Mouse (Mus musculus) forebrain, embryonic 13.5 days (tissue): ENCODE measurements at regions not wholly inside any gene's neighbourhood (a gene's known extent, or its start where the extent isn't known, plus 50 kb on each side); places are given as distances from the start of the nearest gene placed in this dataset.

ENCODE experiments used
- ATAC-seq: fragments of 200-750 bp; cut with Nextera tagmentation; 2 replicates; pipeline ENCODE4 v1.8.0; 2017
- H3K27ac ChIP-seq: fragments of 300-500 bp; sonication (generic); 2 replicates; pipeline ENCODE4 v1.5.1; 2015; ENCODE audit warnings: inconsistent platforms, mild to moderate bottlenecking, moderate library complexity
- H3K27me3 ChIP-seq: fragments of 300-500 bp; sonication (generic); 2 replicates; pipeline ENCODE4 v1.6.1; 2015; ENCODE audit warnings: mild to moderate bottlenecking, inconsistent platforms
- H3K36me3 ChIP-seq: fragments of 300-500 bp; sonication (generic); 2 replicates; pipeline ENCODE4 v1.6.1; 2015; ENCODE audit warnings: mild to moderate bottlenecking, inconsistent platforms; ENCODE audit not compliant: poor library complexity, severe bottlenecking
- H3K4me1 ChIP-seq: fragments of 300-500 bp; sonication (generic); 2 replicates; pipeline ENCODE4 v1.6.1; 2015; ENCODE audit warnings: inconsistent platforms
- H3K4me2 ChIP-seq: fragments of 300-500 bp; sonication (generic); 2 replicates; pipeline ENCODE4 v1.6.1; 2015; ENCODE audit warnings: inconsistent platforms, mild to moderate bottlenecking, moderate library complexity
- H3K4me3 ChIP-seq: fragments of 300-500 bp; sonication (generic); 2 replicates; pipeline ENCODE4 v1.5.1; 2015; ENCODE audit warnings: mild to moderate bottlenecking, inconsistent platforms
- H3K9ac ChIP-seq: fragments of 300-500 bp; sonication (generic); 2 replicates; pipeline ENCODE4 v1.6.1; 2015; ENCODE audit warnings: mild to moderate bottlenecking, inconsistent platforms
- H3K9me3 ChIP-seq: fragments of 300-500 bp; sonication (generic); replicated peaks from 2 replicates; pipeline ENCODE4 v1.6.1; 2016; ENCODE audit warnings: inconsistent platforms
- WGBS: fragments of 180-500 bp; shearing (Covaris S2); methylation state at CpG from one replicate; pipeline ENCODE4 v1.1.7; 2015; 5-methylcytosine and 5-hydroxymethylcytosine counted together

GRCm38 (mm10) chr1:76075685-76076455 is 529.8 kb downstream of the Slc4a3 start:
- Histone ChIP-seq H3K27ac (peak overlapping the region; percentile 61; the same call in 1 of the 2 replicates), H3K36me3 (no peaks in the 10 kb centered on the region), H3K27me3 (no peaks in the 10 kb centered on the region), H3K4me3 (no peak overlapping the region), H3K9ac (no peak overlapping the region), H3K4me1 (peaks cover 29% of the 10 kb centered on the region), H3K9me3 (no peaks in the 10 kb centered on the region), H3K4me2 (peak overlapping the region; percentile 44)
- ATAC-seq = 0 out of 2 replicates have a peak, but pooled peaks have one; percentile 38
- WGBS = 10% methylated on average over 10 of the region's 10 CpGs

- 83% methylated on average over 6 of the region's 6 CpGs for WGBS
- Histone ChIP-seq H3K27ac (no peak overlapping the region), H3K4me3 (no peak overlapping the region), H3K9ac (no peak overlapping the region), H3K9me3 (no peaks in the 10 kb centered on the region), H3K27me3 (no peaks in the 10 kb centered on the region), H3K4me2 (no peak overlapping the region), H3K4me1 (peaks cover 16% of the 10 kb centered on the region), H3K36me3 (no peaks in the 10 kb centered on the region)
- no peak for ATAC-seq
Measured at GRCm38 (mm10) chr1:76080241-76080640, 534.2 kb downstream of the Slc4a3 start.

GRCm38 (mm10) chr1:76081700-76082099 is 535.6 kb downstream of the Slc4a3 start:
- WGBS = 47% methylated on average over 4 of the region's 4 CpGs
- Histone ChIP-seq H3K9ac (no peak overlapping the region), H3K4me1 (peaks cover 8% of the 10 kb centered on the region), H3K9me3 (no peaks in the 10 kb centered on the region), H3K27me3 (no peaks in the 10 kb centered on the region), H3K27ac (no peak overlapping the region), H3K4me3 (no peak overlapping the region), H3K36me3 (no peaks in the 10 kb centered on the region), H3K4me2 (no peak overlapping the region)
- no peak for ATAC-seq

- no peaks in the 10 kb centered on the region for H3K9me3 ChIP-seq
- H3K4me1 ChIP-seq = 0 out of 2 replicates have a peak, but pooled peaks cover 3% of the 10 kb centered on the region
- WGBS = 96% methylated on average over 3 of the region's 3 CpGs
- H3K27me3 ChIP-seq = no peaks in the 10 kb centered on the region
- no peak overlapping the region for H3K4me3 ChIP-seq
- H3K36me3 ChIP-seq = no peaks in the 10 kb centered on the region
- H3K4me2 ChIP-seq = no peak overlapping the region
- no peak overlapping the region for H3K9ac ChIP-seq
- no peak overlapping the region for H3K27ac ChIP-seq
- ATAC-seq = no peak
Measured at GRCm38 (mm10) chr1:76083273-76084036, 537.4 kb downstream of the Slc4a3 start.

- 37% methylated on average over 5 of the region's 5 CpGs for WGBS
- ATAC-seq = no peak; the same call in 1 of the 2 replicates
Measured at GRCm38 (mm10) chr1:76091031-76091430, 545.0 kb downstream of the Slc4a3 start.

GRCm38 (mm10) chr1:76113281-76113680 is 567.2 kb downstream of the Slc4a3 start:
- WGBS = 93% methylated on average over 3 of the region's 3 CpGs
- ATAC-seq = no peak
- Histone ChIP-seq H3K4me3 (no peak overlapping the region), H3K9ac (no peak overlapping the region), H3K9me3 (no peaks in the 10 kb centered on the region), H3K27ac (no peak overlapping the region), H3K4me2 (no peak overlapping the region), H3K36me3 (no peaks in the 10 kb centered on the region), H3K4me1 (no peaks in the 10 kb centered on the region), H3K27me3 (no peaks in the 10 kb centered on the region)

More at GRCm38 (mm10) chr1:76091031-76091430, 545.0 kb downstream of the Slc4a3 start:
- no peaks in the 10 kb centered on the region for H3K27me3 ChIP-seq
- H3K36me3 ChIP-seq = no peaks in the 10 kb centered on the region
- H3K4me3 ChIP-seq = no peak overlapping the region
- H3K9me3 ChIP-seq = no peaks in the 10 kb centered on the region
- H3K4me2 ChIP-seq = no peak overlapping the region
- H3K4me1 ChIP-seq = peaks cover 8% of the 10 kb centered on the region
- no peak overlapping the region for H3K9ac ChIP-seq
- no peak overlapping the region for H3K27ac ChIP-seq

GRCm38 (mm10) chr1:76120840-76121239 is 574.8 kb downstream of the Slc4a3 start:
- H3K27ac ChIP-seq = no peak overlapping the region
- no peak overlapping the region for H3K9ac ChIP-seq
- H3K4me3 ChIP-seq = no peak overlapping the region
- H3K9me3 ChIP-seq = no peaks in the 10 kb centered on the region
- no peaks in the 10 kb centered on the region for H3K27me3 ChIP-seq
- ATAC-seq = no peak
- no peaks in the 10 kb centered on the region for H3K36me3 ChIP-seq
- no peaks in the 10 kb centered on the region for H3K4me1 ChIP-seq
- WGBS = 25% methylated on average over 4 of the region's 4 CpGs
- no peak overlapping the region for H3K4me2 ChIP-seq

- Histone ChIP-seq H3K27me3 (no peaks in the 10 kb centered on the region), H3K4me1 (peaks cover 5% of the 10 kb centered on the region; the same call in 1 of the 2 replicates), H3K27ac (no peak overlapping the region), H3K9ac (no peak overlapping the region), H3K36me3 (no peaks in the 10 kb centered on the region), H3K9me3 (no peaks in the 10 kb centered on the region), H3K4me2 (no peak overlapping the region), H3K4me3 (no peak overlapping the region)
- 72% methylated on average over 4 of the region's 4 CpGs for WGBS
- no peak for ATAC-seq
Measured at GRCm38 (mm10) chr1:76130353-76130752, 584.3 kb downstream of the Slc4a3 start.

GRCm38 (mm10) chr1:76136810-76137209 is 590.7 kb downstream of the Slc4a3 start:
- no peaks in the 10 kb centered on the region for H3K9me3 ChIP-seq
- H3K9ac ChIP-seq = no peak overlapping the region
- H3K27me3 ChIP-seq = no peaks in the 10 kb centered on the region
- H3K4me2 ChIP-seq = no peak overlapping the region
- H3K36me3 ChIP-seq = no peaks in the 10 kb centered on the region
- H3K27ac ChIP-seq = no peak overlapping the region
- H3K4me3 ChIP-seq = no peak overlapping the region
- H3K4me1 ChIP-seq = peaks cover 7% of the 10 kb centered on the region
- 80% methylated on average over 1 of the region's 1 CpGs for WGBS
- ATAC-seq = no peak

GRCm38 (mm10) chr1:76137701-76138100 is 591.6 kb downstream of the Slc4a3 start:
- 49% methylated on average over 6 of the region's 6 CpGs for WGBS
- Histone ChIP-seq H3K9me3 (no peaks in the 10 kb centered on the region), H3K4me1 (peaks cover 7% of the 10 kb centered on the region), H3K4me3 (no peak overlapping the region), H3K36me3 (no peaks in the 10 kb centered on the region), H3K27me3 (no peaks in the 10 kb centered on the region), H3K4me2 (no peak overlapping the region), H3K27ac (no peak overlapping the region), H3K9ac (no peak overlapping the region)
- ATAC-seq = no peak

- H3K4me2 ChIP-seq = no peak overlapping the region
- no peaks in the 10 kb centered on the region for H3K4me1 ChIP-seq
- WGBS = 69% methylated on average over 5 of the region's 5 CpGs
- no peaks in the 10 kb centered on the region for H3K9me3 ChIP-seq
- ATAC-seq = no peak
- H3K27me3 ChIP-seq = no peaks in the 10 kb centered on the region
- no peak overlapping the region for H3K27ac ChIP-seq
- no peaks in the 10 kb centered on the region for H3K36me3 ChIP-seq
- H3K9ac ChIP-seq = no peak overlapping the region
- H3K4me3 ChIP-seq = no peak overlapping the region
Measured at GRCm38 (mm10) chr1:76143516-76143915, 597.5 kb downstream of the Slc4a3 start.

GRCm38 (mm10) chr1:76148963-76149362 is 602.9 kb downstream of the Slc4a3 start:
- no peaks in the 10 kb centered on the region for H3K4me1 ChIP-seq
- no peak overlapping the region for H3K27ac ChIP-seq
- no peak overlapping the region for H3K4me2 ChIP-seq
- H3K36me3 ChIP-seq = no peaks in the 10 kb centered on the region
- ATAC-seq = no peak
- H3K9me3 ChIP-seq = no peaks in the 10 kb centered on the region
- no peak overlapping the region for H3K9ac ChIP-seq
- H3K4me3 ChIP-seq = no peak overlapping the region
- 73% methylated on average over 2 of the region's 2 CpGs for WGBS
- no peaks in the 10 kb centered on the region for H3K27me3 ChIP-seq
